Mouse (Mus musculus) forebrain, embryonic 16.5 days (tissue): Measurements from ENCODE around the gene Neurl1b. TPM values are rescaled to one million over a fixed set of nuclear protein-coding genes. Genes with fewer than 3 reads are reported as not detected.

Experiments used
- ATAC-seq: fragments of 200-750 bp; cut with Nextera tagmentation; 2 replicates; pipeline ENCODE4 v1.8.0; 2017; ENCODE audit warnings: mild to moderate bottlenecking, moderate library complexity
- H3K27ac ChIP-seq: fragments of 300-500 bp; sonication (generic); 2 replicates; pipeline ENCODE4 v1.5.1; 2014; ENCODE audit warnings: low read length, control low read depth
- H3K27me3 ChIP-seq: fragments of 300-500 bp; sonication (generic); replicated peaks from 2 replicates; pipeline ENCODE4 v1.6.1; 2014; ENCODE audit warnings: low read length; ENCODE audit not compliant: control insufficient read depth, insufficient read depth
- H3K36me3 ChIP-seq: fragments of 300-500 bp; sonication (generic); 2 replicates; pipeline ENCODE4 v1.6.1; 2014; ENCODE audit not compliant: control insufficient read depth, insufficient read depth
- H3K4me1 ChIP-seq: fragments of 300-500 bp; sonication (generic); replicated peaks from 2 replicates; pipeline ENCODE4 v1.6.1; 2014; ENCODE audit warnings: low read length; ENCODE audit not compliant: control insufficient read depth, insufficient read depth
- H3K4me2 ChIP-seq: fragments of 300-500 bp; sonication (generic); 2 replicates; pipeline ENCODE4 v1.6.1; 2014; ENCODE audit warnings: mild to moderate bottlenecking, low read length, control low read depth
- H3K4me3 ChIP-seq: fragments of 300-500 bp; sonication (generic); replicated peaks from 2 replicates; pipeline ENCODE4 v1.5.1; 2014; ENCODE audit warnings: mild to moderate bottlenecking, low read length, control low read depth
- H3K9ac ChIP-seq: fragments of 300-500 bp; sonication (generic); replicated peaks from 2 replicates; pipeline ENCODE4 v1.6.1; 2014; ENCODE audit warnings: low read depth, low read length, control low read depth
- H3K9me3 ChIP-seq: fragments of 300-500 bp; sonication (generic); 2 replicates; pipeline ENCODE4 v1.6.1; 2016; ENCODE audit warnings: low read length; ENCODE audit not compliant: control insufficient read depth
- WGBS: fragments of 180-500 bp; shearing (Covaris S2); extraction: QIAGEN DNeasy Blood & Tissue Kit; methylation state at CpG from one replicate; pipeline ENCODE4 v1.1.7; 2014; 5-methylcytosine and 5-hydroxymethylcytosine counted together
- polyA plus RNA-seq: library from polyadenylated mRNA; unstranded; fragments of >200 nt; fragmentation: Nextera tagmentation; extraction: Ambion mirVana; gene quantifications from 2 replicates; pipeline ENCODE4 v1.2.1, GENCODE M21; 2015

Gene Neurl1b
- 2.4 and 4.1 TPM in 2 replicates for polyA plus RNA-seq

GRCm38 (mm10) chr17:26414523-26415354, at the start of gene Neurl1b:
Neurl1b (plus strand) TSS chr17:26414829.
- H3K27me3 ChIP-seq = peaks cover 2% of the 10 kb centered on the region; the same call in 1 of the 2 replicates

DNA sequence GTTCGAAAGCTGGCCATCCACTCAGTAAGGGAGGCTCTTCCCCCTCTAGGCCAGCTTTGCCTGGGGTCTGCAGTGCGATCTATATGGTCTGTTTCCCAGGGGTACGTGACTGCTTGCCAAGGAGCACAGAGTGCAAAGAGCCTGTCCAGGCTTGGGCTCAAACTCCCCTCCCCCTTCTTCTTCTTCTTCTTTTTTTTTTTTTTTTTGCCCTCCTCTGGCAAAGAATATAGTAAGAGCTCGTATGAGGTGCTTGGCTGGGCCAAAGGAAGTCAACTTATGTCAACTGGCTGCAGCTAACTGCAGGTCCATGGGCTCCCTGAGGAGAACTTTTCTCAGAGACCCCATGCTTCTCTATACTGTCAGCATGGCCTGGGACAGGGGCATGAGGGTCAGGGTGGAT, 47.8 kb upstream of the Neurl1b start:
- H3K4me3 ChIP-seq = no peak overlapping the region
- no peaks in the 10 kb centered on the region for H3K36me3 ChIP-seq
- H3K27me3 ChIP-seq = no peaks in the 10 kb centered on the region
- WGBS = 78% methylated on average over 4 of the region's 4 CpGs
- no peaks in the 10 kb centered on the region for H3K9me3 ChIP-seq
- no peak for ATAC-seq
- no peak overlapping the region for H3K4me2 ChIP-seq
- H3K4me1 ChIP-seq = peaks cover 26% of the 10 kb centered on the region
- H3K27ac ChIP-seq = no peak overlapping the region
- H3K9ac ChIP-seq = no peak overlapping the region

More at GRCm38 (mm10) chr17:26414523-26415354, at the start of gene Neurl1b:
- under 1% methylated on average over 99 of the region's 105 CpGs for WGBS
- peak; percentile 67 for ATAC-seq
- Histone ChIP-seq H3K9me3 (no peaks in the 10 kb centered on the region), H3K4me1 (peaks cover 20% of the 10 kb centered on the region), H3K27ac (peak within 1 kb of the TSS; percentile 62), H3K9ac (peak within 1 kb of the TSS; percentile 88), H3K36me3 (no peaks in the 10 kb centered on the region), H3K4me3 (peak within 1 kb of the TSS; percentile 87), H3K4me2 (peak within 1 kb of the TSS; percentile 96)

GRCm38 (mm10) chr17:26368336-26368992, 46.2 kb upstream of the Neurl1b start:
- no peak for ATAC-seq
- H3K4me3 ChIP-seq = no peak overlapping the region

DNA sequence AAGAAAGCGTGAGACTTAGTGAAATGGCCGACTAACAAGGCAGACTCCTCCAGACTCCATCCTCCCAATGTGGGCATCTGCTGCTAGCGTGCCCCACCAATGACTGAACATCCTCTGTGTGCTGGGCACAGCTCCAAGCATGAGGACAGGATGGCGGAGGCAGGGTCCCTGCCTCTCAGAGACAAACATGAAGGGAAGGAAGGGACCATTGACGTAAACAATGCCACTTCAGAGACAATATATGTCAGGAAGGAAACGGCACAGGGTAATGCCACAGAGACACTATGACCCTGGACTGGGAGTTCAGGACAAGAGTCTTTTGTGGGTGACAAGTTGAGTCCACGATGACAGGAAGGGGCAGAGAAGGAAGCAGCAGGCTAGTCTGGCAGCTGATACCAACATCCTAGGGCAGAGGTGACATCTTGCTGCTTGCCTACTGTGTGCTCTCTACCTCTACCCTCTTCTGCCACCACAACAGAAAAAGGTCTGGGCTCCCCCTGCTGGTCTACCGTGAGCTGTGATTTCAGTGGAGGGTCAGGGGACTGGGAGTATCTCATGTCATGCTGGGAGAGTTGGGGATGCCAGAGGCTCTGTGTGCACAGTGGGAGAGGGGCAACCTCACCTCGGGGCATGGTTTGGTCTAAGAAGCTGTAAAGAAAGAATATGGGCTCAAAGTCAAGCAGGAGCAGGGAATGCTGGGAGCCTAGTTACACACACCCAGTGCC, 43.9 kb upstream of the Neurl1b start:
- Histone ChIP-seq H3K36me3 (no peaks in the 10 kb centered on the region), H3K27me3 (no peaks in the 10 kb centered on the region), H3K4me2 (no peak overlapping the region), H3K4me1 (peaks cover 4% of the 10 kb centered on the region), H3K9me3 (no peaks in the 10 kb centered on the region), H3K4me3 (no peak overlapping the region), H3K27ac (no peak overlapping the region), H3K9ac (no peak overlapping the region)
- 26% methylated on average over 9 of the region's 9 CpGs for WGBS
- no peak for ATAC-seq

More at GRCm38 (mm10) chr17:26368336-26368992, 46.2 kb upstream of the Neurl1b start:
- WGBS = 61% methylated on average over 10 of the region's 10 CpGs
- Histone ChIP-seq H3K9ac (no peak overlapping the region), H3K27ac (no peak overlapping the region), H3K9me3 (no peaks in the 10 kb centered on the region), H3K4me1 (peaks cover 13% of the 10 kb centered on the region), H3K27me3 (no peaks in the 10 kb centered on the region), H3K36me3 (no peaks in the 10 kb centered on the region), H3K4me2 (no peak overlapping the region)

DNA sequence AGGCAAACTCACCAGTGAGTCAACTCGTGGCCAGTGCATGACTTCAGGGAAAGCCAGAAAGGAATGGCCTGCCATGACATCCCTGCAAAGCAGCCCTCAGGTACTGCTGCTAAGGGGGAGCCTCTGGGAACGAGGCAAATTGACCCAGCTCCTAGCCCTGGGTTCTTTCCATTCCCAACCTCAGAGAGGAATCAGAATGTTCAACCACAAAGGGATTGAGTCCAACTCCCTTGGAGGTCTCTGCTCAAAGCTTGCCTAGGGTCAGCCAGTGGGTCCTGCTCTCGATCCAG, 43.4 kb upstream of the Neurl1b start:
- H3K4me1 ChIP-seq = peaks cover 4% of the 10 kb centered on the region
- H3K27ac ChIP-seq = no peak overlapping the region
- H3K36me3 ChIP-seq = no peaks in the 10 kb centered on the region
- no peak overlapping the region for H3K4me3 ChIP-seq
- no peaks in the 10 kb centered on the region for H3K9me3 ChIP-seq
- 65% methylated on average over 3 of the region's 3 CpGs for WGBS
- no peak overlapping the region for H3K9ac ChIP-seq
- H3K27me3 ChIP-seq = no peaks in the 10 kb centered on the region
- no peak for ATAC-seq
- H3K4me2 ChIP-seq = no peak overlapping the region

DNA sequence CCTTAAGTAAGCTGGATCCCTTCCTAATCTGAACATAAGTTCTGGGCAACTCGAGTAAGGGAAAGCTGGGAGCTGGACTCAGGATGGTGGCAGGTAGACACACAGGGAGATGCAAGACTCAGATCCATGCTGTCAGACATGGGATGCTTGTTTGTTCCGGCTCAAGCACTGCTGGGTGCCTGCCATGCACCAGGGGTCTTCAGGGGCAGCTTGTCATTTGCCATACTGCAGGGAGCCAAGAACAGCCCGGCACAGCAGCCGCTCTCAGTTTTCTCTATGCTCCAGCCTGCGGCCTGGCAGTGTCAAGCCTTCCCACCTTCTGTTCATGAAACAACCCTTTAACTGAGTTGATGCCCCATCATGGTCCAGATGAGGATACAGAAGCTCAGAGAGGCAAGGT, 41.4 kb upstream of the Neurl1b start:
- no peaks in the 10 kb centered on the region for H3K36me3 ChIP-seq
- H3K4me3 ChIP-seq = no peak overlapping the region
- ATAC-seq = no peak
- H3K4me1 ChIP-seq = peaks cover 4% of the 10 kb centered on the region
- no peaks in the 10 kb centered on the region for H3K27me3 ChIP-seq
- H3K27ac ChIP-seq = no peak overlapping the region
- H3K4me2 ChIP-seq = no peak overlapping the region
- WGBS = 76% methylated on average over 5 of the region's 5 CpGs
- no peak overlapping the region for H3K9ac ChIP-seq
- H3K9me3 ChIP-seq = no peaks in the 10 kb centered on the region

DNA sequence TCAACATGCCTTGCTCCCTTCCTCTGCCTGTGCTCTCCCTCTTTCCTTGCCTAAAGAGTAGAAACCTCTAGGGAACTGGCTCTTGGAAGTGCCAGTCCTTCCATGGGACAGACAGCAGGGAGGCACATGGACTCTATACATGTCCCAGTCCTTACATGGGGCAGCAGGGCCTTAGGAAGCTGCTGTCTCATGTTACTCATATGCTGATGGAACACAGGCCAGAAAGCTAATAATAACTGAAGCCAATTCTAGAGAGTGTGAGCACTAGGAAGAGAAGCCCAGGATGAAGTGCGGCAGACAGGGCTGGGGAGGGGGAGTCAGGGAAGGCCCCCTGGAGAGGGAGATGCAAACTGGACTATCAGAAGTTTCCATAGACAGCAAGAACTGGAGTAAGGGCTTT, 38.2 kb upstream of the Neurl1b start:
- H3K27ac ChIP-seq = no peak overlapping the region
- no peak overlapping the region for H3K4me2 ChIP-seq
- H3K36me3 ChIP-seq = no peaks in the 10 kb centered on the region
- WGBS = 80% methylated on average over 1 of the region's 1 CpGs
- no peaks in the 10 kb centered on the region for H3K27me3 ChIP-seq
- H3K9me3 ChIP-seq = no peaks in the 10 kb centered on the region
- no peak for ATAC-seq
- H3K9ac ChIP-seq = no peak overlapping the region
- peaks cover 18% of the 10 kb centered on the region for H3K4me1 ChIP-seq
- no peak overlapping the region for H3K4me3 ChIP-seq

DNA sequence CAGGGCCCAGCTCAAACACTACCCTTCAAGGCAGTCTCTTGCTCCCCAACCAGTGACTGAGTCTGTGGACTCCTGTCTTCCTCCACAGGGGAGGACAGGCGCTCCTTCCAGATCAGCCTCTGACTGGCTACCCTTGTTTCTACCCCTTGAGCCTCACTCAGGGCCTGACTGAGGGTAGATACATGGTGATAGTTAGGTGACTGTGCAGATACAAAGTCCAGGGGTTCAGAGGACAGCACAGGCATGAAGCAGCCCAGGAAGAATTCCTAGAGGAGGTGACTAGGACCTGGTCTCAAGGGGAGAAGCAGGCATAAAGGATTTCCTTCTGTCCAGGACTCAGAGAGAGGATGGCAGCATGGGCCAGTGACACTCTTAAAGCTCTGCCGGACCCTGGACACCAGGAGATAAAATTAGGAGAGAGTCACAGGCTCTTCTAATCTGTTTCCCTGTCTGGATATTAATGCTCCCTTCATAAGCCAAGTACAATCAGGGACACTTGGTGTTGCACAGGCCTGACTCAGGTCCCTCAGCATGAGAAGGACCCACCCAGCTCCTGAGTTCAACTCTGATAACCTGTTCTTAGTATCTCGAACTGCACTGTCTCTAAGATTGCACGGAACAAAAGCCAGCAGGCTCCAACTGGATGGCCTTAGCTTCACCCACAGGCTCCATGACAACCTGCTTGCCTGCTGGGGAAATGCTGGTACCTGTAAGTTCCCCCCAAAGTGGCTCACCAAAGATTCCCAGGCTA, 37.5 kb upstream of the Neurl1b start:
- H3K9ac ChIP-seq = no peak overlapping the region
- H3K4me1 ChIP-seq = peaks cover 26% of the 10 kb centered on the region
- no peak for ATAC-seq
- no peaks in the 10 kb centered on the region for H3K36me3 ChIP-seq
- no peak overlapping the region for H3K4me2 ChIP-seq
- whole genome bisulfite sequencing = 78% methylated on average over 4 of the region's 4 CpGs
- H3K9me3 ChIP-seq = no peaks in the 10 kb centered on the region
- H3K4me3 ChIP-seq = no peak overlapping the region
- H3K27me3 ChIP-seq = no peaks in the 10 kb centered on the region
- H3K27ac ChIP-seq = no peak overlapping the region
